Mouse (Mus musculus) ES-E14 (cell line): ENCODE results near the gene Syde1.

ENCODE experiments used
- CHD2 ChIP-seq: IDR thresholded peaks from 2 replicates; pipeline ENCODE4 v1.6.1; 2014; ENCODE audit warnings: mild to moderate bottlenecking, low read depth, low read length, inconsistent platforms
- ZC3H11A ChIP-seq: IDR thresholded peaks from 2 replicates; pipeline ENCODE4 v1.6.1; 2012; ENCODE audit warnings: low read depth, mild to moderate bottlenecking, inconsistent platforms, low read length, borderline replicate concordance
- ZNF384 ChIP-seq: IDR thresholded peaks from 2 replicates; pipeline ENCODE4 v1.6.1; 2012; ENCODE audit warnings: low read depth, low read length, inconsistent platforms

DNA sequence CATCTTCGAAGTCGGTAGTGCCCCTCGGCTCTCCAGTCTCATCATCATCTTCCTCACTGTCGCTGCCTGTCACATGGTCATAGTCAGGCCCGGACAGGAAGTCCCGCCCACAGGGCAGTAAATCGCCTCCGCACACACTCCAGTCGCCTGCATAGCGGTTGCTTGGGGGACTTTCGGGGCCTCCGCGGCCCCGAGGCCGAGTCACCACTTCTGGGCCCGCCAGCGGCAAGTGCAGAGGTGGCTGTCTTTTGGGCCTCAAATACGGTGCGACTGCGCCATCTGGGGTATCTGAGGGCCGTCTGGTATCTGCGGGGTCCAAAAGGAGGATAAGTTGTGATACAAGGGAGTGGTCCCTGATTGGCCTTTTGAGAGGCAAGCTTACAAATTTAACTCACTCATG, 6.2 kb downstream of the Syde1 start:
- TF ChIP-seq ZC3H11A (no peak), CHD2 (no peak), ZNF384 (no peak)
